Mouse (Mus musculus) kidney, embryonic 16.5 days (tissue): Measurements from ENCODE around the gene Nisch. TPM values are rescaled to one million over a fixed set of nuclear protein-coding genes. Genes with fewer than 3 reads are reported as not detected.
A peak's percentile ranks its signal among the peaks of the same experiment; 100 is the strongest.

Experiments used
- ATAC-seq: fragments of 200-750 bp; cut with Nextera tagmentation; 2 replicates; pipeline ENCODE4 v1.8.0; 2017; ENCODE audit warnings: moderate TSS enrichment; ENCODE audit not compliant: low FRiP score, low TSS enrichment
- H3K27ac ChIP-seq: fragments of 300-500 bp; sonication (generic); 2 replicates; pipeline ENCODE4 v1.5.1; 2014; ENCODE audit warnings: low read length
- H3K27me3 ChIP-seq: fragments of 300-500 bp; sonication (generic); 2 replicates; pipeline ENCODE4 v1.6.1; 2014; ENCODE audit warnings: low read length, control low read depth, mixed read lengths; ENCODE audit not compliant: insufficient read depth
- H3K36me3 ChIP-seq: fragments of 300-500 bp; sonication (generic); 2 replicates; pipeline ENCODE4 v1.6.1; 2014; ENCODE audit warnings: low read length, control low read depth, mixed read lengths; ENCODE audit not compliant: insufficient read depth
- H3K4me1 ChIP-seq: fragments of 300-500 bp; sonication (generic); 2 replicates; pipeline ENCODE4 v1.6.1; 2014; ENCODE audit warnings: low read length, control low read depth, mixed read lengths; ENCODE audit not compliant: insufficient read depth
- H3K4me2 ChIP-seq: fragments of 300-500 bp; sonication (generic); replicated peaks from 2 replicates; pipeline ENCODE4 v1.6.1; 2014; ENCODE audit warnings: low read depth, low read length
- H3K4me3 ChIP-seq: fragments of 300-500 bp; sonication (generic); 2 replicates; pipeline ENCODE4 v1.5.1; 2014; ENCODE audit warnings: mild to moderate bottlenecking, low read length
- H3K9ac ChIP-seq: fragments of 300-500 bp; sonication (generic); replicated peaks from 2 replicates; pipeline ENCODE4 v1.6.1; 2014; ENCODE audit warnings: low read length
- H3K9me3 ChIP-seq: fragments of 300-500 bp; sonication (generic); 2 replicates; pipeline ENCODE4 v1.6.1; 2016; ENCODE audit warnings: low read length, control low read depth
- WGBS: fragments of 180-500 bp; shearing (Covaris S2); extraction: QIAGEN DNeasy Blood & Tissue Kit; methylation state at CpG from one replicate; pipeline ENCODE4 v1.1.7; 2014; 5-methylcytosine and 5-hydroxymethylcytosine counted together
- polyA plus RNA-seq: library from polyadenylated mRNA; unstranded; fragments of >200 nt; fragmentation: Nextera tagmentation; extraction: Ambion mirVana; gene quantifications from 2 replicates; pipeline ENCODE4 v1.2.1, GENCODE M21; 2015

The Nisch gene
- polyA plus RNA-seq, 1 experiment from 2014 or later: 421 TPM

DNA sequence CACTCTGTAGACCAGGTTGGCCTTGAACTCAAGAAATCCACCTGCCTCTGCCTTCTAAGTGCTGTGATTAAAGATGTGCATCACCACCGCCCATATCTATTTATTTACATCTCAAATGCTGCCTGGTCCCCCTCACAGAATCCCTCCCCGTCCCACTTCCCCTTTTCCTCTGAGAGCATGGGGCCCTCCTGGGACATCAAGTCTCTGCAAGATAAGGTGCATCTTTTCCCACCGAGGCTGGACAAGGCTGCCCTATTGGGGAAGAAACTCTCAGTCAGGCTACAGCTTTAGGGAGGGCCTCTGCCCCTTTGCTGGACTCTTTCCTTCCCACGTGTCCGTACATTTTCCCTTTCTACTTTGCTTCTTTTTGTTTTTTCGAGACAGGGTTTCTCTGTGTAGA is 47.2 kb downstream of the Nisch start:
- Histone ChIP-seq H3K27me3 (no peaks in the 10 kb centered on the region), H3K9ac (no peak overlapping the region), H3K9me3 (no peaks in the 10 kb centered on the region), H3K4me1 (peaks cover 21% of the 10 kb centered on the region), H3K4me2 (no peak overlapping the region), H3K27ac (no peak overlapping the region), H3K4me3 (no peak overlapping the region), H3K36me3 (peaks cover 47% of the 10 kb centered on the region)
- 71% methylated on average over 6 of the region's 6 CpGs for WGBS
- ATAC-seq: no peak

DNA sequence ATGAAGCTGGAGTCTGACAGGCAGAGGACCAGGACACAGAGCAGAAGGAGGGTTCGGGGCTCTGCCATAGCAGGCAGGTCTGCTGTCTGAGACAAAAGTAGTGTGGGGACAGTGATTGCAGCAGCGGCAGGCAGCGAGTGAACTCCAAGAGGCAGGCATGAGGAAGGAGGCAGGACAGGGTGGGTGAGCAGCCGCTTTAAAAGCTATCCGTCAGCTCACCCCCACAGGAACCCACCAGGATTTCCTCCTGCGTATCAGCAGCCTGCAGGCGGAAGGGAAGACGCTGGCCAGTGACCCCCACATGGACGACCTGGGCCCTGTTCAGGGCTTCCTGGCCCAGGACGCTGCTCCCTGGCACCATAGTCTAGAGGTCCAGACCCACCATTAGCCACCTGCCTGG is 48.3 kb downstream of the Nisch start, which contains the start of gene Stab1:
Gene Stab1, minus strand, starts transcription at position 217 of the 400 bp plus-strand sequence.
- Histone ChIP-seq H3K9me3 (no peaks in the 10 kb centered on the region), H3K27ac (0 out of 2 replicates have a peak within 1 kb of the TSS, but pooled peaks have one; percentile 19), H3K36me3 (peaks cover 36% of the 10 kb centered on the region), H3K9ac (peak within 1 kb of the TSS; percentile 40; the same call in 1 of the 2 replicates), H3K4me2 (peak within 1 kb of the TSS; percentile 44), H3K27me3 (no peaks in the 10 kb centered on the region), H3K4me3 (peak within 1 kb of the TSS; percentile 29), H3K4me1 (peaks cover 21% of the 10 kb centered on the region)
- ATAC-seq: no peak
- WGBS: 21% methylated on average over 10 of the region's 10 CpGs

DNA sequence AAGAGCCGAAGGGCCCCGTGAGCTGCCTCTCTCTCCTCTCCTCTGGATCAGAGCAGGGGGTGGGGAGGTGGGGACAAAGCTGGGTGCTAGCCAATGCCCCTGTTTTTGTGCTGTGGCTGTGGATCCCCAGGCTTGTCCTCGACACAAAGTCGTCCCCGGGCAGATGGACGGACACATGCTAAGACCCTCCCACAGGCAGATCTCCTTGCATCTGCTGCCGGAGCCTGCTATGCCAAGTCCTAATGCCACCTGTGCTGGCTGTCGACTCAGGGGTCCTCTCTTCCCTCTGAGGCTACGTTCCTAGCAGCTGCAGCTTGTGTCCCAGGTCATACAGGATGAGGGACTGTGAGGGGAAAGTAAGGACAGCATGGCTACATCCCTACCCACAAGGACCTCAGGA is 49.9 kb downstream of the Nisch start:
- Histone ChIP-seq H3K27ac (0 out of 2 replicates have a peak overlapping the region, but pooled peaks have one; percentile 51), H3K4me2 (peak overlapping the region; percentile 44), H3K27me3 (no peaks in the 10 kb centered on the region), H3K4me3 (peak overlapping the region; percentile 29), H3K9ac (peak overlapping the region; percentile 44; the same call in 1 of the 2 replicates), H3K4me1 (peaks cover 21% of the 10 kb centered on the region), H3K9me3 (no peaks in the 10 kb centered on the region), H3K36me3 (peaks cover 20% of the 10 kb centered on the region)
- no peak for ATAC-seq
- 29% methylated on average over 9 of the region's 9 CpGs for WGBS

DNA sequence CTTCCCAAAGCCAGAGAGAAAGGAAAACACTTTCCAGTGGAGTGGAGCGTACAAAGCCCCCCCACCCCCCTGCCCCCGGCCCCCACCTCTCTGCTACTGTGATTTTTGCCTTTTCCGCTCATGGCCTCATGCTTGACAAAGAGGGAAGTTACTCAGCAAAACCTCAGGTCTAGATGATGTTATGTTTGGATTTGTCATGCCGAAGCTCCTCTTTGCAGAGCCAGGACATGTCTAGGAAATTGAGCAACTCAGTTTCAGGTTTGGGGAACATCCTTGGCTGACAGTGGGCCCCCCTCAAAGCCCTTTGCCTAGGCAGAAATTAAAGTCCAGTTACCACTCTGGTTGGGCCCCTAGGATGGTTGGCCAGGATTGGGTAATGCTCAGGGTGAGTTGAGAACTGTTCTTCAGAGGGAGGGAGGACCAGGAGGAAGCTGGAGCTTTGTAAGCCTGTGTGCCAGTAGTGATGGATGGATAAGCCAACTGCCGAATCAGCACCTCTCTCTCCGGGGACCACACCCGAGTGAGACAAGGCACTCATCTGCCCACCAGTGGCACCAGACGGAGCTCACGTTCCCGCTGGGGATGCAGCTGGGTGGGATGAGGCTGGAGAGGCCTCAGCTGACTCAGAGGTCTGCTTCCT is 50.6 kb downstream of the Nisch start:
- peak overlapping the region; percentile 51; the same call in 1 of the 2 replicates for H3K27ac ChIP-seq
- H3K9ac ChIP-seq: peak overlapping the region; percentile 44; the same call in 1 of the 2 replicates
- H3K4me3 ChIP-seq: peak overlapping the region; percentile 29
- 26% methylated on average over 10 of the region's 10 CpGs for WGBS
- H3K36me3 ChIP-seq: peaks cover 13% of the 10 kb centered on the region
- peak overlapping the region; percentile 44 for H3K4me2 ChIP-seq
- peaks cover 21% of the 10 kb centered on the region for H3K4me1 ChIP-seq
- no peaks in the 10 kb centered on the region for H3K9me3 ChIP-seq
- ATAC-seq: no peak
- H3K27me3 ChIP-seq: no peaks in the 10 kb centered on the region

DNA sequence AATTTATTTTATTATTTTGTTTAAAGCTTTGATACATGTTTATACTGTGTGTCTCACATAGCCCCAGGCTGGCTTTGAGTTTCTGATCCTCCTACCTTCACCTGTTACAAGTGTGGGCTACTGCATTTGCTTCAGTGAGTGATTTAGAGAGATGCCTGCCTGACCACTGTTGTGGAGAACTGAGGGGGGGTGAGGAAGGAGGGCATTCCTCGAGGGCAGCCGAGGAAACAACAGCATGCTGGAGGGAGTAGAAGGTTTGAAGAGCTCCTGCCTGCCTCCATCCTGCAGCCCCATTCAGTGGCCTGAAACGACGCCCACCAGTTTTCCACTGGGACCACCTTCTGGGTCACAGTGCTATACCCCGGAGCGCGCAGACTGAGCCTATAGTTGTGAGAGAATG is 51.3 kb downstream of the Nisch start:
- Histone ChIP-seq H3K4me1 (peaks cover 21% of the 10 kb centered on the region), H3K4me3 (no peak overlapping the region), H3K27me3 (no peaks in the 10 kb centered on the region), H3K4me2 (no peak overlapping the region), H3K9me3 (no peaks in the 10 kb centered on the region), H3K27ac (peak overlapping the region; percentile 35; the same call in 1 of the 2 replicates), H3K36me3 (peaks cover 7% of the 10 kb centered on the region), H3K9ac (no peak overlapping the region)
- peak; percentile 53 for ATAC-seq
- WGBS: 35% methylated on average over 7 of the region's 7 CpGs

DNA sequence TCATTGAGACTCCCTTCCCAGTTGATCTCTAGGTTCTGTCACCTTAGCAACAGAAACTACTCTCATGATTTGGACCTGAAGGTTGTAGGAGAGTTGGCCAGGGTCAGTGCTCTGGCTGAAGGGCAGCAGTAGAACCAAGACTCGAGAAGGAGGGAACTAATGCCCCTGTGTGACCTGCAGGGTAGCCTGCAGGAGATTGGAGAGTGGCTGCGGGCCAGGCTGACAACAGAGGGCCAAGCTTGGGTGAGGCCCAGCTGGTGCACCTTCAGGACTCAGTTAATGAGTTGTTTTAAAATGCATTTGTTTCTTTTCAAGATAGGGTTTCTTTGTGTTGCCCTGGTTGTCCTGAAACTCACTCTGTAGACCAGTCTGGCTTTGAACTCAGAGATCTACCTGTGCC is 51.7 kb downstream of the Nisch start:
- H3K4me3 ChIP-seq: no peak overlapping the region
- ATAC-seq: no peak
- H3K4me1 ChIP-seq: peaks cover 21% of the 10 kb centered on the region
- 0 out of 2 replicates have a peak, but pooled peaks cover 2% of the 10 kb centered on the region for H3K36me3 ChIP-seq
- peak overlapping the region; percentile 35; the same call in 1 of the 2 replicates for H3K27ac ChIP-seq
- H3K9ac ChIP-seq: no peak overlapping the region
- WGBS: 26% methylated on average over 2 of the region's 2 CpGs
- H3K9me3 ChIP-seq: no peaks in the 10 kb centered on the region
- H3K27me3 ChIP-seq: no peaks in the 10 kb centered on the region
- H3K4me2 ChIP-seq: no peak overlapping the region

DNA sequence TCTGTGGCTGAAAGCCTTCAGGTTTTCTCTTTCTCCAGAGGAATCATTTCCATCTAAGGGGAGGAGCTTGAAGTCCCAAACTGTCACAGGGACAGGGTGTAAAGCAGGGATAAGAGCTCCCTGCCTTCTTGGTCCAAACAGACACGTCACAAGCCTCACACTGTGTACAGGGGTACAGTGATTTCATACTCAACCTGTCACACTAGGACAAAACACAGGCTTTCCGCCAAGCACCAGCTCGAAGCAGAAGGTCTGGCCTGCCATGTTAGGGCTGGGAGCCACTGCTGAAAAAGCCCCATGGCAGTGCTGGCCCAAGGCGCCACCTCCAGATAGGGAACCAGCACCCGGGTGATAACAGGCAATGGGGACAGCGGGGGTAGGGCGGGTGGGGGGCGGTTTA is 52.7 kb downstream of the Nisch start:
- peaks cover 21% of the 10 kb centered on the region for H3K4me1 ChIP-seq
- ATAC-seq: no peak
- no peaks in the 10 kb centered on the region for H3K27me3 ChIP-seq
- H3K4me2 ChIP-seq: no peak overlapping the region
- H3K27ac ChIP-seq: no peak overlapping the region
- no peaks in the 10 kb centered on the region for H3K36me3 ChIP-seq
- H3K9ac ChIP-seq: no peak overlapping the region
- WGBS: 81% methylated on average over 8 of the region's 8 CpGs
- no peaks in the 10 kb centered on the region for H3K9me3 ChIP-seq
- no peak overlapping the region for H3K4me3 ChIP-seq

DNA sequence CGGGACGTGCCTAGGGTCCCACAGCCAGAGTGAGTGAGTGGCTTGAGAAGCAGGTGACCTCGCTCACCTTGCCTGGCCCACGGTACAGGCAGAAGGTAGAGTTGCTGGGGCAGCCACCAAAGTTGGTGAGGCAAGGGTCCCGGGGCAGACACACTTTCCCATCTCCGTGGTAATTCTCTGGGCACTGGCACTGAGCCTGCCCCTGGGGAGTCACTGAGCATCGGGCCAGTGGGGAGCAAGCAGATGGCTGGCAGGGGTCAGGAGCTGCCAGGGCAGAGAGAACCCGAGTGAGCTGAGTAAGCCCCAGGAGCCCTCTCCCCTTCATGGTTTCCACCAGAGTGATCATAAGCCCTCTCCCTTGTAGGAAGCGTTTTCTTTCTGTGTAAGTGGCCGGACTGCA is 55.1 kb downstream of the Nisch start:
- H3K9ac ChIP-seq: no peak overlapping the region
- H3K4me2 ChIP-seq: no peak overlapping the region
- H3K36me3 ChIP-seq: no peaks in the 10 kb centered on the region
- no peaks in the 10 kb centered on the region for H3K27me3 ChIP-seq
- H3K4me3 ChIP-seq: no peak overlapping the region
- no peak for ATAC-seq
- WGBS: 56% methylated on average over 10 of the region's 10 CpGs
- no peaks in the 10 kb centered on the region for H3K9me3 ChIP-seq
- no peak overlapping the region for H3K27ac ChIP-seq
- H3K4me1 ChIP-seq: peaks cover 21% of the 10 kb centered on the region

DNA sequence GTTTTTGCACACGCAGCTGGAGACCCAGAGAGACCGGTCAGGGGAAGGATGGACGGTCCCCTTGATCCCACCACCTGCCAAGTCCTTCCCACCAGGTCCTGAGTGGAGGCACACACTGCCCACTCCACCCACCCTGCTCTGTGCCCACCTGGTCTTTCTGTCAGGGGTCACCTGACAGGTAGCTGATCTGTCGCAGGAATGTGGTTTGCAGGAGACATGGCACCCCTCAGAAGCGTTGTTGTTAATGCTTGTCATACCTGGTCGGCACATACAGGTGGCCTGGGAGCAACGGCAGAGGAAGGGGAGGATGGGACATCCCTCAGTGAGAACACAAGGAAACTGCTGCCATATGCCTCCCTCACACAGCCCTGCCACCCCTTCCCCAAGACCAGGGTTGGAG is 55.6 kb downstream of the Nisch start:
- Histone ChIP-seq H3K27ac (no peak overlapping the region), H3K9me3 (no peaks in the 10 kb centered on the region), H3K4me2 (no peak overlapping the region), H3K4me1 (peaks cover 17% of the 10 kb centered on the region), H3K9ac (no peak overlapping the region), H3K36me3 (no peaks in the 10 kb centered on the region), H3K4me3 (no peak overlapping the region), H3K27me3 (no peaks in the 10 kb centered on the region)
- 78% methylated on average over 7 of the region's 7 CpGs for WGBS
- no peak for ATAC-seq
